Mouse (Mus musculus) small intestine, adult 2 months (tissue): ENCODE measurements at regions not wholly inside any gene's neighbourhood (a gene's known extent, or its start where the extent isn't known, plus 50 kb on each side); places are given as distances from the start of the nearest gene placed in this dataset.

ENCODE experiments used
- CTCF ChIP-seq: fragments of 200-500 bp; IDR thresholded peaks from 2 replicates; pipeline ENCODE4 v1.5.1; 2012; ENCODE audit warnings: low read depth, mild to moderate bottlenecking, control low read depth, inconsistent platforms, low read length, moderate library complexity, mixed read lengths; ENCODE audit not compliant: insufficient replicate concordance, insufficient read length; ENCODE audit errors: extremely low read depth
- POLR2A ChIP-seq: fragments of 200-500 bp; IDR thresholded peaks from 2 replicates; pipeline ENCODE4 v1.6.1; 2012; ENCODE audit warnings: low read depth, mild to moderate bottlenecking, control low read depth, inconsistent platforms, low read length, moderate library complexity

DNA sequence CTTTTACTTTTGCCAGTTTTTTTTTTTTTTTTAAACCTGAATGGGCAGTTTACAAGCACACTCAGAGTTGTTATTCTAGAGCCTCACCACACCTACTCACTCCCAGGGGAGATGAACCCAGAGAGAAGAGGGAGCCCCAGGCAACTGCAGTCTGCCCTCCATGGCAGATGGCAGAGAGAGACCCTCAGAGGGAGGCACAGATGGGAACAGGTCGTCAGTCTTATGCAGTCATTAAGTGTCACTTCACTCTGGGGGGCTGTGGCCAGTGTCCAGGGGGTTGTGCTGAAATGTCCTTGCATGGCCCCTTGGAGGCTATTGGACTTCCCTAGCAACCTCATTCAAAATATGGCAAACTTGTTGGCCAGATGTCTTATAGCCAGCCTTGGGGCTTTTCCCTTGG is 101.3 kb upstream of the Pcdh8 start:
- no peak for TF ChIP-seq CTCF
- TF ChIP-seq POLR2A, result no peak
